Mouse (Mus musculus) midbrain, embryonic 13.5 days (tissue): ENCODE measurements at regions not wholly inside any gene's neighbourhood (a gene's known extent, or its start where the extent isn't known, plus 50 kb on each side); places are given as distances from the start of the nearest gene placed in this dataset.

Experiments
- ATAC-seq: fragments of 200-750 bp; cut with Nextera tagmentation; 2 replicates; pipeline ENCODE4 v1.8.0; 2017; ENCODE audit warnings: mild to moderate bottlenecking, moderate TSS enrichment, moderate library complexity
- H3K27ac ChIP-seq: fragments of 300-500 bp; sonication (generic); 2 replicates; pipeline ENCODE4 v1.5.1; 2015; ENCODE audit warnings: inconsistent platforms, mild to moderate bottlenecking, moderate library complexity
- H3K27me3 ChIP-seq: fragments of 300-500 bp; sonication (generic); 2 replicates; pipeline ENCODE4 v1.6.1; 2015; ENCODE audit warnings: mild to moderate bottlenecking, inconsistent platforms
- H3K36me3 ChIP-seq: fragments of 300-500 bp; sonication (generic); 2 replicates; pipeline ENCODE4 v1.6.1; 2015; ENCODE audit warnings: mild to moderate bottlenecking, inconsistent platforms
- H3K4me1 ChIP-seq: fragments of 300-500 bp; sonication (generic); replicated peaks from 2 replicates; pipeline ENCODE4 v1.6.1; 2015; ENCODE audit warnings: inconsistent platforms
- H3K4me2 ChIP-seq: fragments of 300-500 bp; sonication (generic); replicated peaks from 2 replicates; pipeline ENCODE4 v1.6.1; 2015; ENCODE audit warnings: moderate library complexity, mild to moderate bottlenecking, inconsistent platforms
- H3K4me3 ChIP-seq: fragments of 300-500 bp; sonication (generic); replicated peaks from 2 replicates; pipeline ENCODE4 v1.5.1; 2015; ENCODE audit warnings: mild to moderate bottlenecking, inconsistent platforms
- H3K9ac ChIP-seq: fragments of 300-500 bp; sonication (generic); replicated peaks from 2 replicates; pipeline ENCODE4 v1.6.1; 2015; ENCODE audit warnings: mild to moderate bottlenecking, inconsistent platforms
- H3K9me3 ChIP-seq: fragments of 300-500 bp; sonication (generic); 2 replicates; pipeline ENCODE4 v1.6.1; 2016; ENCODE audit warnings: mild to moderate bottlenecking, inconsistent platforms
- WGBS: fragments of 180-500 bp; shearing (Covaris S2); methylation state at CpG from one replicate; pipeline ENCODE4 v1.1.7; 2015; 5-methylcytosine and 5-hydroxymethylcytosine counted together

- no peak overlapping the region for H3K4me3 ChIP-seq
- no peaks in the 10 kb centered on the region for H3K4me1 ChIP-seq
- H3K9ac ChIP-seq = no peak overlapping the region
- ATAC-seq = no peak
- H3K27ac ChIP-seq = no peak overlapping the region
- 89% methylated on average over 9 of the region's 9 CpGs for WGBS
- H3K27me3 ChIP-seq = no peaks in the 10 kb centered on the region
- no peak overlapping the region for H3K4me2 ChIP-seq
- H3K9me3 ChIP-seq = no peaks in the 10 kb centered on the region
- H3K36me3 ChIP-seq = no peaks in the 10 kb centered on the region
These were observed 50.9 kb upstream of the Cpne4 start for GRCm38 (mm10) chr9:104496220-104496619.

DNA sequence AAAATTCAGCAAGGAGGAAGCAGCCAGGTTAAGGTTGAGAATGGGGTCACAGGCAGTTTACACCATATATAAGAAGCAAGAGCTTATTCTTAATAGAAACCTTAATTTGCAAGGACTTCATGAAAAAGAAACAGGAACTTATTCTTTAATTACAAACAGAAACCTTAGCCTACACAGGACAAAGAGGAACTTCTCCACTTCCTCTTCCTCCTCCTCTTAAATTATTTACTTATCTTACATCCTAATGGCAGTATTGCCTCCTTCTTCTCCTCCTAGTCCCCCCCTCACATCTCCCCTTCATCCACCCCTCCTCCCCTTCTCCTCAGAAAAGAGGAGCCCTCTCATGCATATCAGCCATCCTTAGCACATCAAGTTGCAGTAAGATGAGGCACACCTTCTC is 56.4 kb upstream of the Cpne4 start:
- no peak overlapping the region for H3K27ac ChIP-seq
- no peak for ATAC-seq
- H3K4me3 ChIP-seq = no peak overlapping the region
- H3K36me3 ChIP-seq = no peaks in the 10 kb centered on the region
- H3K9me3 ChIP-seq = no peaks in the 10 kb centered on the region
- H3K4me1 ChIP-seq = no peaks in the 10 kb centered on the region; the same call in 1 of the 2 replicates
- H3K9ac ChIP-seq = no peak overlapping the region
- H3K27me3 ChIP-seq = no peaks in the 10 kb centered on the region
- no peak overlapping the region for H3K4me2 ChIP-seq

DNA sequence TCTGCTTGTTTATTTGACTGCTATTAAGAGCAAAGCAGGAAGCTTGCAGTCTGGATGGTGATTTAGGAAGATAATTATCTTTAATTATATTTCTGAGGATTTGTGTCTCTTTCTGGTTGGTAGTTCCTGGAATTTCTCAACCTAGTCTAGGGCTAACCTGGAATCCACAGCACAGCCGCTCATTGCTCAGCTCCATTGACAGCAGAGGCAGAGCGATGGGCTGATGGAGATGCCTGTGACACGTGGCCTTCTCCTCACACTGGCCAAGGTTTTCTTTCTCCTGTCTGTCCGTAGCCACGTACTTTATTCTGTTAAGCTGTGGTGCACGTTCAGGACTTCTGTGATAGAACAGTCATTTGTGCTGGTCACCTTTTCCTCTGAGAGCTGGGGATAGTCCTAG is 57.7 kb upstream of the Cpne4 start:
- Histone ChIP-seq H3K4me3 (no peak overlapping the region), H3K36me3 (no peaks in the 10 kb centered on the region), H3K27ac (no peak overlapping the region), H3K27me3 (no peaks in the 10 kb centered on the region), H3K9ac (no peak overlapping the region), H3K4me1 (no peaks in the 10 kb centered on the region; the same call in 1 of the 2 replicates), H3K9me3 (no peaks in the 10 kb centered on the region), H3K4me2 (no peak overlapping the region)
- no peak for ATAC-seq
- WGBS = 84% methylated on average over 6 of the region's 6 CpGs

- no peaks in the 10 kb centered on the region for H3K4me1 ChIP-seq
- H3K27ac ChIP-seq = no peak overlapping the region
- H3K36me3 ChIP-seq = no peaks in the 10 kb centered on the region
- no peaks in the 10 kb centered on the region for H3K9me3 ChIP-seq
- H3K4me2 ChIP-seq = no peak overlapping the region
- ATAC-seq = no peak
- 79% methylated on average over 5 of the region's 5 CpGs for WGBS
- no peak overlapping the region for H3K4me3 ChIP-seq
- H3K9ac ChIP-seq = no peak overlapping the region
- no peaks in the 10 kb centered on the region for H3K27me3 ChIP-seq
These were observed 64.6 kb upstream of the Cpne4 start for GRCm38 (mm10) chr9:104482440-104482839.

DNA sequence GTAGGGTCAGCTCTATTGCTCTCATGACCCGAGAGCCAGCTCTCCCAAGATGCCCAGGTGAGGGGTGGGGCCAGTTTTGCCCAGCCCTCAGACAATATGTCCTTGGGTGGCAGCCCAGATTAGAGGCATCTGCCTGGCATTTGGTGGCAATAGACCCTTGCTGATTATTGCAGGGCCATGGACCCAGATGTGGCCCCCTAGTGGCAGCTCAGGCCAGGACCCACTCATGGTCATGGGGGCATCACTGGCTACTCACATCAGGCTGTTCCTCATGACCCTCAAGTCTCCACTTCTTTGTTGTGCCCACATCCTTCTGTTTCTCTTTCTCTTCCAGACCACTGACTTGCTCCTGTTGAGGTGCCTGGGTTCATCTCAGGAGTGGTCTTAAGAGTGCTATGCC is 66.4 kb upstream of the Cpne4 start:
- 67% methylated on average over 1 of the region's 1 CpGs for WGBS
- no peak overlapping the region for H3K4me3 ChIP-seq
- no peaks in the 10 kb centered on the region for H3K9me3 ChIP-seq
- no peaks in the 10 kb centered on the region for H3K36me3 ChIP-seq
- no peak overlapping the region for H3K27ac ChIP-seq
- H3K9ac ChIP-seq = no peak overlapping the region
- no peak for ATAC-seq
- H3K4me1 ChIP-seq = no peaks in the 10 kb centered on the region
- H3K4me2 ChIP-seq = no peak overlapping the region
- H3K27me3 ChIP-seq = no peaks in the 10 kb centered on the region

GRCm38 (mm10) chr9:104474831-104475230 is 72.3 kb upstream of the Cpne4 start:
- H3K4me1 ChIP-seq = no peaks in the 10 kb centered on the region
- H3K4me3 ChIP-seq = no peak overlapping the region
- no peak overlapping the region for H3K9ac ChIP-seq
- H3K27me3 ChIP-seq = no peaks in the 10 kb centered on the region
- no peaks in the 10 kb centered on the region for H3K36me3 ChIP-seq
- no peak for ATAC-seq
- 81% methylated on average over 4 of the region's 4 CpGs for WGBS
- no peak overlapping the region for H3K4me2 ChIP-seq
- H3K27ac ChIP-seq = no peak overlapping the region
- no peaks in the 10 kb centered on the region for H3K9me3 ChIP-seq

GRCm38 (mm10) chr9:104467238-104467637 is 79.8 kb upstream of the Cpne4 start:
- H3K4me2 ChIP-seq = no peak overlapping the region
- no peak overlapping the region for H3K9ac ChIP-seq
- WGBS = 77% methylated on average over 1 of the region's 1 CpGs
- H3K9me3 ChIP-seq = no peaks in the 10 kb centered on the region
- no peak overlapping the region for H3K4me3 ChIP-seq
- ATAC-seq = no peak
- H3K27me3 ChIP-seq = no peaks in the 10 kb centered on the region
- H3K27ac ChIP-seq = no peak overlapping the region
- no peaks in the 10 kb centered on the region for H3K36me3 ChIP-seq
- no peaks in the 10 kb centered on the region for H3K4me1 ChIP-seq

- no peaks in the 10 kb centered on the region for H3K27me3 ChIP-seq
- H3K27ac ChIP-seq = no peak overlapping the region
- no peak for ATAC-seq
- H3K9ac ChIP-seq = no peak overlapping the region
- H3K4me1 ChIP-seq = no peaks in the 10 kb centered on the region
- H3K9me3 ChIP-seq = no peaks in the 10 kb centered on the region
- H3K36me3 ChIP-seq = no peaks in the 10 kb centered on the region
- no peak overlapping the region for H3K4me3 ChIP-seq
- 87% methylated on average over 4 of the region's 4 CpGs for WGBS
- H3K4me2 ChIP-seq = no peak overlapping the region
These were observed 83.4 kb upstream of the Cpne4 start for GRCm38 (mm10) chr9:104463701-104464100.

- Histone ChIP-seq H3K9ac (no peak overlapping the region), H3K36me3 (no peaks in the 10 kb centered on the region), H3K27me3 (no peaks in the 10 kb centered on the region), H3K4me1 (no peaks in the 10 kb centered on the region), H3K9me3 (no peaks in the 10 kb centered on the region), H3K4me2 (no peak overlapping the region), H3K27ac (no peak overlapping the region), H3K4me3 (no peak overlapping the region)
- no peak for ATAC-seq
These were observed 87.0 kb upstream of the Cpne4 start for GRCm38 (mm10) chr9:104460133-104460532.

DNA sequence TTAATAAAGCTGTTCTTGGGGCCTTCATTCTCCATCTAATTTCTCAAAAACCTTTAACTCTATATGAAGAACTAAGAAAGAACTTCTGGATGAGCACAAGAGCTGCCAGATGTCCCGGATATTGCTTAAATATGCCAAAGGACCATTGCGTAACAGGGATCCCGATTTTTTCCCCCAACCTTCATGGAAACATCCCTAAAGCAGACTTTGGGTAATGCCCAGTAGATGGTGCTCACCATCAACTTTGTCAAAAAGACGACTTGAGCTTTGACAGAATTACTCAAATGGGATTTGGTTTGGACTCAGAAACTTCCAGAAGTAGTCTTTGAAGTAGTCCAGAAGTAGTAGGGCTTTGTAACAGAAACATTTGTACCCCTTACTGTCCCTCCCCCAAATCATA is 89.5 kb upstream of the Cpne4 start:
- no peak overlapping the region for H3K9ac ChIP-seq
- H3K9me3 ChIP-seq = no peaks in the 10 kb centered on the region
- WGBS = 51% methylated on average over 4 of the region's 4 CpGs
- H3K4me1 ChIP-seq = no peaks in the 10 kb centered on the region
- ATAC-seq = no peak
- H3K27me3 ChIP-seq = no peaks in the 10 kb centered on the region
- H3K27ac ChIP-seq = no peak overlapping the region
- H3K4me2 ChIP-seq = no peak overlapping the region
- no peak overlapping the region for H3K4me3 ChIP-seq
- no peaks in the 10 kb centered on the region for H3K36me3 ChIP-seq

- H3K27ac ChIP-seq = no peak overlapping the region
- WGBS = 82% methylated on average over 8 of the region's 8 CpGs
- no peaks in the 10 kb centered on the region for H3K36me3 ChIP-seq
- H3K4me1 ChIP-seq = no peaks in the 10 kb centered on the region
- no peak for ATAC-seq
- H3K27me3 ChIP-seq = no peaks in the 10 kb centered on the region
- H3K4me3 ChIP-seq = no peak overlapping the region
- H3K4me2 ChIP-seq = no peak overlapping the region
- H3K9me3 ChIP-seq = no peaks in the 10 kb centered on the region
- no peak overlapping the region for H3K9ac ChIP-seq
These were observed 98.4 kb upstream of the Cpne4 start for GRCm38 (mm10) chr9:104448577-104449165.

- Histone ChIP-seq H3K4me1 (no peaks in the 10 kb centered on the region), H3K9me3 (no peaks in the 10 kb centered on the region), H3K27ac (no peak overlapping the region), H3K4me2 (no peak overlapping the region), H3K27me3 (no peaks in the 10 kb centered on the region), H3K36me3 (no peaks in the 10 kb centered on the region), H3K9ac (no peak overlapping the region), H3K4me3 (no peak overlapping the region)
- 57% methylated on average over 5 of the region's 5 CpGs for WGBS
- ATAC-seq = 0 out of 2 replicates have a peak, but pooled peaks have one; percentile 27
These were observed 102.2 kb upstream of the Cpne4 start for GRCm38 (mm10) chr9:104444906-104445305.

- no peaks in the 10 kb centered on the region for H3K27me3 ChIP-seq
- ATAC-seq = no peak
- no peak overlapping the region for H3K27ac ChIP-seq
- WGBS = 75% methylated on average over 7 of the region's 7 CpGs
- no peaks in the 10 kb centered on the region for H3K4me1 ChIP-seq
- no peak overlapping the region for H3K9ac ChIP-seq
- H3K4me3 ChIP-seq = no peak overlapping the region
- H3K4me2 ChIP-seq = no peak overlapping the region
- H3K9me3 ChIP-seq = no peaks in the 10 kb centered on the region
- H3K36me3 ChIP-seq = no peaks in the 10 kb centered on the region
These were observed 103.8 kb upstream of the Cpne4 start for GRCm38 (mm10) chr9:104443236-104443635.
